Mouse (Mus musculus) liver, embryonic 12.5 days (tissue): ENCODE measurements at regions not wholly inside any gene's neighbourhood (a gene's known extent, or its start where the extent isn't known, plus 50 kb on each side); places are given as distances from the start of the nearest gene placed in this dataset.
A peak's percentile ranks its signal among the peaks of the same experiment; 100 is the strongest.

Experiments used
- ATAC-seq: fragments of 200-750 bp; cut with Nextera tagmentation; 2 replicates; pipeline ENCODE4 v1.8.0; 2017; ENCODE audit warnings: moderate number of reproducible peaks, mild to moderate bottlenecking, moderate library complexity
- H3K27ac ChIP-seq: fragments of 300-500 bp; sonication (generic); 2 replicates; pipeline ENCODE4 v1.5.1; 2016; ENCODE audit warnings: mild to moderate bottlenecking
- H3K27me3 ChIP-seq: fragments of 300-500 bp; sonication (generic); replicated peaks from 2 replicates; pipeline ENCODE4 v1.6.1; 2016; ENCODE audit warnings: mild to moderate bottlenecking, moderate library complexity
- H3K36me3 ChIP-seq: fragments of 300-500 bp; sonication (generic); 2 replicates; pipeline ENCODE4 v1.6.1; 2016; ENCODE audit warnings: mild to moderate bottlenecking, moderate library complexity
- H3K4me1 ChIP-seq: fragments of 300-500 bp; sonication (generic); 2 replicates; pipeline ENCODE4 v1.6.1; 2016
- H3K4me2 ChIP-seq: fragments of 300-500 bp; sonication (generic); 2 replicates; pipeline ENCODE4 v1.6.1; 2016; ENCODE audit warnings: mild to moderate bottlenecking, moderate library complexity
- H3K4me3 ChIP-seq: fragments of 300-500 bp; sonication (generic); 2 replicates; pipeline ENCODE4 v1.5.1; 2016; ENCODE audit warnings: mild to moderate bottlenecking, moderate library complexity
- H3K9ac ChIP-seq: fragments of 300-500 bp; sonication (generic); 2 replicates; pipeline ENCODE4 v1.6.1; 2016; ENCODE audit warnings: mild to moderate bottlenecking, moderate library complexity
- H3K9me3 ChIP-seq: fragments of 300-500 bp; sonication (generic); replicated peaks from 2 replicates; pipeline ENCODE4 v1.6.1; 2016; ENCODE audit warnings: mild to moderate bottlenecking, moderate library complexity
- WGBS: fragments of 180-500 bp; shearing (Covaris S2); methylation state at CpG from one replicate; pipeline ENCODE4 v1.1.7; 2016; ENCODE audit not compliant: insufficient replicate concordance; 5-methylcytosine and 5-hydroxymethylcytosine counted together

GRCm38 (mm10) chr2:75564809-75565208, 94.3 kb upstream of the Hnrnpa3 start:
- Histone ChIP-seq H3K27ac (no peak overlapping the region), H3K36me3 (no peaks in the 10 kb centered on the region)
- WGBS: 56% methylated on average over 5 of the region's 5 CpGs

GRCm38 (mm10) chr2:75567131-75567530, 91.9 kb upstream of the Hnrnpa3 start:
- Histone ChIP-seq H3K9me3 (no peaks in the 10 kb centered on the region), H3K36me3 (no peaks in the 10 kb centered on the region), H3K27me3 (no peaks in the 10 kb centered on the region), H3K4me2 (no peak overlapping the region), H3K27ac (no peak overlapping the region), H3K4me3 (no peak overlapping the region), H3K9ac (no peak overlapping the region), H3K4me1 (peaks cover 11% of the 10 kb centered on the region)
- no peak for ATAC-seq
- WGBS: 58% methylated on average over 4 of the region's 4 CpGs

More at GRCm38 (mm10) chr2:75564809-75565208, 94.3 kb upstream of the Hnrnpa3 start:
- Histone ChIP-seq H3K4me3 (no peak overlapping the region), H3K4me2 (no peak overlapping the region), H3K27me3 (no peaks in the 10 kb centered on the region), H3K9ac (no peak overlapping the region), H3K9me3 (no peaks in the 10 kb centered on the region), H3K4me1 (peaks cover 11% of the 10 kb centered on the region)
- ATAC-seq: no peak

GRCm38 (mm10) chr2:75569756-75570155, 89.3 kb upstream of the Hnrnpa3 start:
- no peak overlapping the region for H3K4me3 ChIP-seq
- no peaks in the 10 kb centered on the region for H3K4me1 ChIP-seq
- ATAC-seq: no peak
- no peak overlapping the region for H3K4me2 ChIP-seq
- H3K36me3 ChIP-seq: no peaks in the 10 kb centered on the region
- no peak overlapping the region for H3K9ac ChIP-seq
- no peaks in the 10 kb centered on the region for H3K27me3 ChIP-seq
- 65% methylated on average over 6 of the region's 6 CpGs for WGBS
- H3K27ac ChIP-seq: no peak overlapping the region
- no peaks in the 10 kb centered on the region for H3K9me3 ChIP-seq

GRCm38 (mm10) chr2:75570246-75570645, 88.8 kb upstream of the Hnrnpa3 start:
- no peaks in the 10 kb centered on the region for H3K9me3 ChIP-seq
- no peak overlapping the region for H3K4me3 ChIP-seq
- no peaks in the 10 kb centered on the region for H3K36me3 ChIP-seq
- no peaks in the 10 kb centered on the region for H3K4me1 ChIP-seq
- ATAC-seq: no peak
- H3K4me2 ChIP-seq: no peak overlapping the region
- no peaks in the 10 kb centered on the region for H3K27me3 ChIP-seq
- 59% methylated on average over 2 of the region's 2 CpGs for WGBS
- no peak overlapping the region for H3K9ac ChIP-seq
- H3K27ac ChIP-seq: no peak overlapping the region

GRCm38 (mm10) chr2:75584975-75585374, 74.1 kb upstream of the Hnrnpa3 start:
- H3K4me2 ChIP-seq: peak overlapping the region; percentile 66
- peaks cover 16% of the 10 kb centered on the region for H3K4me1 ChIP-seq
- no peaks in the 10 kb centered on the region for H3K36me3 ChIP-seq
- H3K4me3 ChIP-seq: peak overlapping the region; percentile 43
- 1% methylated on average over 16 of the region's 16 CpGs for WGBS
- H3K9ac ChIP-seq: 0 out of 2 replicates have a peak overlapping the region, but pooled peaks have one; percentile 35
- ATAC-seq: 0 out of 2 replicates have a peak, but pooled peaks have one; percentile 51
- no peaks in the 10 kb centered on the region for H3K9me3 ChIP-seq
- peaks cover 8% of the 10 kb centered on the region; the same call in 1 of the 2 replicates for H3K27me3 ChIP-seq
- H3K27ac ChIP-seq: no peak overlapping the region

- H3K9ac ChIP-seq: no peak overlapping the region
- peaks cover 18% of the 10 kb centered on the region for H3K4me1 ChIP-seq
- no peak overlapping the region for H3K27ac ChIP-seq
- no peak overlapping the region for H3K4me2 ChIP-seq
- WGBS: 0% methylated on average over 6 of the region's 6 CpGs
- no peak for ATAC-seq
- H3K27me3 ChIP-seq: peaks cover 31% of the 10 kb centered on the region
- no peaks in the 10 kb centered on the region for H3K36me3 ChIP-seq
- no peaks in the 10 kb centered on the region for H3K9me3 ChIP-seq
- H3K4me3 ChIP-seq: no peak overlapping the region
Measured at GRCm38 (mm10) chr2:75588572-75588971, 70.5 kb upstream of the Hnrnpa3 start.

- no peak overlapping the region for H3K27ac ChIP-seq
- peak overlapping the region; percentile 64 for H3K4me2 ChIP-seq
- H3K9ac ChIP-seq: peak overlapping the region; percentile 27; the same call in 1 of the 2 replicates
- 4% methylated on average over 19 of the region's 19 CpGs for WGBS
- H3K36me3 ChIP-seq: no peaks in the 10 kb centered on the region
- peak overlapping the region; percentile 33 for H3K4me3 ChIP-seq
- H3K9me3 ChIP-seq: no peaks in the 10 kb centered on the region
- ATAC-seq: no peak
- peaks cover 18% of the 10 kb centered on the region for H3K4me1 ChIP-seq
- peaks cover 34% of the 10 kb centered on the region for H3K27me3 ChIP-seq
Measured at GRCm38 (mm10) chr2:75589452-75589851, 69.6 kb upstream of the Hnrnpa3 start.

GRCm38 (mm10) chr2:75590175-75590574, 68.9 kb upstream of the Hnrnpa3 start:
- Histone ChIP-seq H3K9me3 (no peaks in the 10 kb centered on the region), H3K4me2 (peak overlapping the region; percentile 64), H3K4me3 (peak overlapping the region; percentile 33), H3K27ac (no peak overlapping the region), H3K27me3 (peaks cover 34% of the 10 kb centered on the region), H3K4me1 (peaks cover 12% of the 10 kb centered on the region), H3K9ac (no peak overlapping the region), H3K36me3 (no peaks in the 10 kb centered on the region)
- ATAC-seq: peak; percentile 64; the same call in 1 of the 2 replicates
- 2% methylated on average over 10 of the region's 10 CpGs for WGBS

GRCm38 (mm10) chr2:75600511-75600910, 58.5 kb upstream of the Hnrnpa3 start:
- ATAC-seq: no peak
- 43% methylated on average over 5 of the region's 5 CpGs for WGBS
- Histone ChIP-seq H3K27ac (no peak overlapping the region), H3K4me1 (peaks cover 5% of the 10 kb centered on the region), H3K27me3 (no peaks in the 10 kb centered on the region), H3K9me3 (no peaks in the 10 kb centered on the region), H3K9ac (no peak overlapping the region), H3K36me3 (no peaks in the 10 kb centered on the region), H3K4me2 (no peak overlapping the region), H3K4me3 (no peak overlapping the region)

GRCm38 (mm10) chr2:75603175-75603871, 55.7 kb upstream of the Hnrnpa3 start:
- H3K4me3 ChIP-seq: peak overlapping the region; percentile 33
- H3K4me1 ChIP-seq: peaks cover 5% of the 10 kb centered on the region
- H3K27me3 ChIP-seq: peaks cover 18% of the 10 kb centered on the region
- no peaks in the 10 kb centered on the region for H3K9me3 ChIP-seq
- no peak overlapping the region for H3K27ac ChIP-seq
- no peaks in the 10 kb centered on the region for H3K36me3 ChIP-seq
- peak overlapping the region; percentile 20; the same call in 1 of the 2 replicates for H3K9ac ChIP-seq
- H3K4me2 ChIP-seq: peak overlapping the region; percentile 57
- ATAC-seq: no peak
- 22% methylated on average over 26 of the region's 26 CpGs for WGBS

- ATAC-seq: no peak
- Histone ChIP-seq H3K27ac (no peak overlapping the region), H3K4me3 (no peak overlapping the region), H3K9me3 (no peaks in the 10 kb centered on the region), H3K4me1 (peaks cover 12% of the 10 kb centered on the region), H3K27me3 (peaks cover 41% of the 10 kb centered on the region), H3K9ac (no peak overlapping the region), H3K4me2 (no peak overlapping the region), H3K36me3 (no peaks in the 10 kb centered on the region)
- 6% methylated on average over 7 of the region's 7 CpGs for WGBS
Measured at GRCm38 (mm10) chr2:75605634-75606033, 53.4 kb upstream of the Hnrnpa3 start.

- no peak for ATAC-seq
- no peak overlapping the region for H3K27ac ChIP-seq
- no peak overlapping the region for H3K4me3 ChIP-seq
- 49% methylated on average over 11 of the region's 11 CpGs for WGBS
- peaks cover 12% of the 10 kb centered on the region for H3K4me1 ChIP-seq
- H3K4me2 ChIP-seq: no peak overlapping the region
- H3K27me3 ChIP-seq: peaks cover 58% of the 10 kb centered on the region
- no peak overlapping the region for H3K9ac ChIP-seq
- no peaks in the 10 kb centered on the region for H3K36me3 ChIP-seq
- no peaks in the 10 kb centered on the region for H3K9me3 ChIP-seq
Measured at GRCm38 (mm10) chr2:75607010-75607915, 51.8 kb upstream of the Hnrnpa3 start.
